In genomic region chr19:26979322-26979721, GRCm38 (mm10) we compare ENCODE assay signal across 16 mouse cellular contexts.
"Had no signal": no experiment of that assay in that cellular context is flagged by ENCODE, and none has a peak within 500 bp of the region (broad histone marks: within the 10 kb centered on the region; RNA-seq: fewer than 3 reads in every experiment).

No protein-coding gene starts in this region.

- ATAC-seq: midbrain, embryonic 15.5 days had no signal

- H3K27ac ChIP-seq: liver, embryonic 14.5 days; macrophage; stomach, embryonic 15.5 days; stomach, postnatal 0 days had no signal

- H3K4me2 ChIP-seq: lung, embryonic 14.5 days; midbrain, embryonic 12.5 days; midbrain, embryonic 15.5 days; neural tube, embryonic 12.5 days; stomach, embryonic 15.5 days had no signal

- H3K9me3 ChIP-seq: midbrain, embryonic 12.5 days; midbrain, embryonic 15.5 days; neural tube, embryonic 12.5 days; stomach, embryonic 15.5 days had no signal

- H3K4me1 ChIP-seq: stomach, embryonic 15.5 days had no signal

- H3K27me3 ChIP-seq: megakaryocyte, embryonic 14.5 days; midbrain, embryonic 12.5 days; midbrain, embryonic 15.5 days; neural tube, embryonic 12.5 days; stomach, embryonic 15.5 days had no signal

- H3K36me3 ChIP-seq: midbrain, embryonic 12.5 days; midbrain, embryonic 15.5 days; neural tube, embryonic 12.5 days; stomach, embryonic 15.5 days had no signal

- H3K4me3 ChIP-seq: megakaryocyte, embryonic 14.5 days; midbrain, embryonic 12.5 days; midbrain, embryonic 15.5 days; neural tube, embryonic 12.5 days; stomach, embryonic 15.5 days had no signal

- H3K9ac ChIP-seq: liver, embryonic 14.5 days; lung, embryonic 14.5 days; midbrain, embryonic 12.5 days; midbrain, embryonic 15.5 days; neural tube, embryonic 12.5 days; stomach, embryonic 15.5 days had no signal

- DNase-seq: lung, adult 18-20 months; lung, embryonic 14.5 days; lung, postnatal 14 days; lung, postnatal 36 days; right cerebral cortex, postnatal 14 days; thymus, adult 2 months; thymus, postnatal 25 days; thymus, postnatal 4 days had no signal
